Mouse (Mus musculus) lung, postnatal 0 days (tissue): ENCODE data around the gene Dcaf4.

Experiments used
- CTCF ChIP-seq: IDR thresholded peaks from 2 replicates; pipeline ENCODE4 v1.5.1; 2016; ENCODE audit warnings: antibody characterized with exemption, mild to moderate bottlenecking
- EP300 ChIP-seq: IDR thresholded peaks from 2 replicates; pipeline ENCODE4 v1.6.1; 2016; ENCODE audit warnings: antibody characterized with exemption, mild to moderate bottlenecking, control low read depth

- TF ChIP-seq CTCF, result no peak; the same call in 1 of the 2 replicates
- no peak for TF ChIP-seq EP300
Observed at GRCm38 (mm10) chr12:83497959-83498358, 22.3 kb upstream of the Dcaf4 start.
